Mouse (Mus musculus): ENCODE results near the gene H60b. TPM values are rescaled to one million over a fixed set of nuclear protein-coding genes. Genes with fewer than 3 reads are reported as not detected.

The H60b gene
- total RNA-seq, 2 experiments from 2014 or later, result not detected

Other genes starting within 250 kb of the H60b start
- not detected for gene 4930444G20Rik, start 90.5 kb upstream of the H60b start, total RNA-seq (2021)
- gene E030030I06Rik, start 9.3 kb upstream of the H60b start, total RNA-seq (2021), result 1 to 10 TPM in 1 of 2 experiments, under 1 TPM in 1; 0.89 to 4.2 TPM
- gene Raet1e, start within 50 bp of the H60b start, total RNA-seq (2021), result not detected
- under 1 TPM in 1 of 2 experiments, not detected in 1; 0.21 TPM for gene Raet1d, start 202.0 kb downstream of the H60b start, total RNA-seq (2021)